Mouse (Mus musculus) forebrain, embryonic 16.5 days (tissue): Measurements from ENCODE around the gene Sfxn3. TPM values are rescaled to one million over a fixed set of nuclear protein-coding genes. Genes with fewer than 3 reads are reported as not detected.

Experiments used
- ATAC-seq: fragments of 200-750 bp; cut with Nextera tagmentation; 2 replicates; pipeline ENCODE4 v1.8.0; 2017; ENCODE audit warnings: mild to moderate bottlenecking, moderate library complexity
- H3K27ac ChIP-seq: fragments of 300-500 bp; sonication (generic); 2 replicates; pipeline ENCODE4 v1.5.1; 2014; ENCODE audit warnings: low read length, control low read depth
- H3K27me3 ChIP-seq: fragments of 300-500 bp; sonication (generic); replicated peaks from 2 replicates; pipeline ENCODE4 v1.6.1; 2014; ENCODE audit warnings: low read length; ENCODE audit not compliant: control insufficient read depth, insufficient read depth
- H3K36me3 ChIP-seq: fragments of 300-500 bp; sonication (generic); 2 replicates; pipeline ENCODE4 v1.6.1; 2014; ENCODE audit not compliant: control insufficient read depth, insufficient read depth
- H3K4me1 ChIP-seq: fragments of 300-500 bp; sonication (generic); replicated peaks from 2 replicates; pipeline ENCODE4 v1.6.1; 2014; ENCODE audit warnings: low read length; ENCODE audit not compliant: control insufficient read depth, insufficient read depth
- H3K4me2 ChIP-seq: fragments of 300-500 bp; sonication (generic); 2 replicates; pipeline ENCODE4 v1.6.1; 2014; ENCODE audit warnings: mild to moderate bottlenecking, low read length, control low read depth
- H3K4me3 ChIP-seq: fragments of 300-500 bp; sonication (generic); replicated peaks from 2 replicates; pipeline ENCODE4 v1.5.1; 2014; ENCODE audit warnings: mild to moderate bottlenecking, low read length, control low read depth
- H3K9ac ChIP-seq: fragments of 300-500 bp; sonication (generic); replicated peaks from 2 replicates; pipeline ENCODE4 v1.6.1; 2014; ENCODE audit warnings: low read depth, low read length, control low read depth
- H3K9me3 ChIP-seq: fragments of 300-500 bp; sonication (generic); 2 replicates; pipeline ENCODE4 v1.6.1; 2016; ENCODE audit warnings: low read length; ENCODE audit not compliant: control insufficient read depth
- WGBS: fragments of 180-500 bp; shearing (Covaris S2); extraction: QIAGEN DNeasy Blood & Tissue Kit; methylation state at CpG from one replicate; pipeline ENCODE4 v1.1.7; 2014; 5-methylcytosine and 5-hydroxymethylcytosine counted together
- polyA plus RNA-seq: library from polyadenylated mRNA; unstranded; fragments of >200 nt; fragmentation: Nextera tagmentation; extraction: Ambion mirVana; gene quantifications from 2 replicates; pipeline ENCODE4 v1.2.1, GENCODE M21; 2015

Gene Sfxn3
- polyA plus RNA-seq, 1 experiment from 2014 or later = 80.3 TPM

DNA sequence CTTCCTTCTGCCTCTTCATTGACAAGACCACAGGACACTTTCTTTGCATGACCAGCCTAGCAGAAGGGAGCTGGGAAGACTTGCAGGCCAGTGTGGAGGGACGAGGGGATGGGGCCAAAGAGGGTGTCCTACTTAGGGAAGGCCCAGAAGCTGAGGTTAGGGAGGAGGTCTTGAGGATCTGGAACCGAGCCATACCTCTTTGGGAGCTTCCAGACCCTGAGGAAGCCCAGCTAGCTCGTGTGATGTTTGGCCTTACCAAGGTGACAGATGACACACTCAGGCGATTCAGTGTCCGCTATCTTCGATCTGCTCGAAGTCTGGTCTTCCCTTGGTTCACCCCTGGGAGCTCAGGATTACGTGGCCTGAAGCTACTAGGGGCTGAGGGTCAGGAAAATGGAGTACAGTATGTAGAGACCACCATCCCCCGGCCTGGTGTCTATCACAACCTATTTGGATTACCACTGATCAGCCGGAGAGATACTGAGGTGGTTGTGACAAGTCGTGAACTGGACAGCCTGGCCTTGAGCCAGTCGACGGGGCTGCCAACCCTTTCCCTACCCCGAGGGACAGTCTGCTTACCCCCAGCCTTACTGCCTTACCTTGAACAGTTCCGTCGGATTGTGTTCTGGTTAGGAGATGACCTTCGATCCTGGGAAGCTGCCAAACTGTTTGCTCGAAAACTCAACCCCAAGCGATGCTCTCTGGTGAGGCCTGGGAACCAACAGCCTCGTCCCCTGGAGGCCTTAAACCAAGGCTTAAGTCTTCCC is 39.7 kb upstream of the Sfxn3 start:
- Histone ChIP-seq H3K27ac (no peak overlapping the region), H3K4me2 (peak overlapping the region; percentile 81), H3K9ac (peak overlapping the region; percentile 63; the same call in 1 of the 2 replicates), H3K9me3 (no peaks in the 10 kb centered on the region), H3K36me3 (peaks cover 12% of the 10 kb centered on the region), H3K4me1 (peaks cover 24% of the 10 kb centered on the region), H3K4me3 (peak overlapping the region; percentile 77), H3K27me3 (no peaks in the 10 kb centered on the region)
- ATAC-seq = no peak
- 90% methylated on average over 20 of the region's 20 CpGs for WGBS

GRCm38 (mm10) chr19:45010646-45011045 is 36.7 kb upstream of the Sfxn3 start:
- Histone ChIP-seq H3K9ac (no peak overlapping the region), H3K9me3 (no peaks in the 10 kb centered on the region), H3K27ac (no peak overlapping the region), H3K27me3 (no peaks in the 10 kb centered on the region), H3K4me1 (peaks cover 28% of the 10 kb centered on the region), H3K4me3 (no peak overlapping the region), H3K4me2 (no peak overlapping the region), H3K36me3 (peaks cover 12% of the 10 kb centered on the region)
- WGBS = 91% methylated on average over 4 of the region's 4 CpGs
- ATAC-seq = no peak

DNA sequence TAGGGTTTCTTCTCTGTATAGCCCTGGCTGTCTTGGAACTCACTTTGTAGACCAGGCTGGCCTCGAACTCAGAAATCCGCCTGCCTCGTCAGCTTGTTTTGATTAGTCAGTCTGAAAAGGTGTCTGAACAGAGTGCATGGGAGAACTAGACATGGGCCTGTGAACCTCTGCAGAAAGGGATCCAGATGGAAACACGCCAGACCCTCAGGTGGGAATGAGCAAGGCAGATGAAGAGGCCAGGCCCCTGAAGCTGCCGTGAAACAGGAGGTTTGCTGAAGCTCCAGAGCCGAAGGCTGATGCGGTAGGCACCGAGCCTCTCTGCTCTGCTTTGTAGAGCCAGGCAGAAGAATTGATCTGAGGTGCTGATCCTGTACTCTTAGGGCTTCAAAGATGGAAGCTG is 35.1 kb upstream of the Sfxn3 start:
- Histone ChIP-seq H3K4me1 (peaks cover 37% of the 10 kb centered on the region), H3K9ac (peak overlapping the region; percentile 34; the same call in 1 of the 2 replicates), H3K4me3 (no peak overlapping the region), H3K9me3 (no peaks in the 10 kb centered on the region), H3K27me3 (no peaks in the 10 kb centered on the region), H3K36me3 (peaks cover 12% of the 10 kb centered on the region), H3K27ac (peak overlapping the region; percentile 53), H3K4me2 (no peak overlapping the region)
- ATAC-seq = no peak
- WGBS = 77% methylated on average over 8 of the region's 8 CpGs

- H3K36me3 ChIP-seq = peaks cover 12% of the 10 kb centered on the region
- no peak overlapping the region for H3K4me3 ChIP-seq
- H3K27me3 ChIP-seq = no peaks in the 10 kb centered on the region
- peak overlapping the region; percentile 34; the same call in 1 of the 2 replicates for H3K9ac ChIP-seq
- ATAC-seq = no peak
- no peak overlapping the region for H3K4me2 ChIP-seq
- peak overlapping the region; percentile 53 for H3K27ac ChIP-seq
- no peaks in the 10 kb centered on the region for H3K9me3 ChIP-seq
- peaks cover 33% of the 10 kb centered on the region for H3K4me1 ChIP-seq
- 25% methylated on average over 6 of the region's 6 CpGs for WGBS
Measured at GRCm38 (mm10) chr19:45012636-45013035, 34.7 kb upstream of the Sfxn3 start.

- Histone ChIP-seq H3K4me3 (no peak overlapping the region), H3K9ac (no peak overlapping the region), H3K9me3 (no peaks in the 10 kb centered on the region), H3K4me2 (no peak overlapping the region), H3K27ac (no peak overlapping the region), H3K27me3 (no peaks in the 10 kb centered on the region), H3K36me3 (peaks cover 12% of the 10 kb centered on the region), H3K4me1 (peaks cover 35% of the 10 kb centered on the region)
- 64% methylated on average over 6 of the region's 6 CpGs for WGBS
- ATAC-seq = no peak
Measured at GRCm38 (mm10) chr19:45013581-45014225, 33.6 kb upstream of the Sfxn3 start.

- no peaks in the 10 kb centered on the region for H3K27me3 ChIP-seq
- peak within 1 kb of the TSS; percentile 89 for H3K4me2 ChIP-seq
- H3K9ac ChIP-seq = peak within 1 kb of the TSS; percentile 49
- peak within 1 kb of the TSS; percentile 74 for H3K4me3 ChIP-seq
- no peak for ATAC-seq
- peaks cover 12% of the 10 kb centered on the region for H3K36me3 ChIP-seq
- no peaks in the 10 kb centered on the region for H3K9me3 ChIP-seq
- H3K4me1 ChIP-seq = peaks cover 38% of the 10 kb centered on the region
- no peak within 1 kb of the TSS for H3K27ac ChIP-seq
- WGBS = 13% methylated on average over 10 of the region's 10 CpGs
Measured at GRCm38 (mm10) chr19:45014335-45014971, 32.9 kb upstream of the Sfxn3 start, which contains the start of gene Lzts2. Gene Lzts2 (plus strand): TSS chr19:45014414.

DNA sequence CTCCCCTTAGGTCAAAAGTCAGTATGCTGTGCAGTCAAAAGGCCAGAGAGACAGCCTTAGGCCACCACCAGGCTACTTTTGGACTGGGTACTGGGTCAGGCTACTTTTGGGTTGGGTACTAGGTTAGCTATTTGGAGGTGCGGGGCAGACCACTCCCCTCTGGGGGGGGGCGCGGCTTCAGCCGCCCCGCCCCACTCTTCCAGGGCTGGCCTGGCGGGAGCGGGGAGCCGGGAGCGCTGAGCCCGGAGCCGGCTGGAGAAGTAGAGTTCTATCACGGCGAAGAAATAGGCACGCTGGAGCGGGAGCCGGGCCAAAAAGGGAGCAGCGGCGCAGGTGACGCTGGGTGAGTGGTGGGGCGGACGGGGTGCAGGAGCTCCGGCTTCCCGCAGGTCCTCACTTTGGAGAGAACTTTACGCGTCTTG is 32.3 kb upstream of the Sfxn3 start:
- Histone ChIP-seq H3K9me3 (no peaks in the 10 kb centered on the region), H3K36me3 (peaks cover 12% of the 10 kb centered on the region), H3K9ac (peak overlapping the region; percentile 49), H3K4me2 (peak overlapping the region; percentile 89), H3K27me3 (no peaks in the 10 kb centered on the region), H3K4me3 (peak overlapping the region; percentile 74), H3K4me1 (peaks cover 38% of the 10 kb centered on the region), H3K27ac (no peak overlapping the region)
- WGBS = under 1% methylated on average over 25 of the region's 25 CpGs
- no peak for ATAC-seq

DNA sequence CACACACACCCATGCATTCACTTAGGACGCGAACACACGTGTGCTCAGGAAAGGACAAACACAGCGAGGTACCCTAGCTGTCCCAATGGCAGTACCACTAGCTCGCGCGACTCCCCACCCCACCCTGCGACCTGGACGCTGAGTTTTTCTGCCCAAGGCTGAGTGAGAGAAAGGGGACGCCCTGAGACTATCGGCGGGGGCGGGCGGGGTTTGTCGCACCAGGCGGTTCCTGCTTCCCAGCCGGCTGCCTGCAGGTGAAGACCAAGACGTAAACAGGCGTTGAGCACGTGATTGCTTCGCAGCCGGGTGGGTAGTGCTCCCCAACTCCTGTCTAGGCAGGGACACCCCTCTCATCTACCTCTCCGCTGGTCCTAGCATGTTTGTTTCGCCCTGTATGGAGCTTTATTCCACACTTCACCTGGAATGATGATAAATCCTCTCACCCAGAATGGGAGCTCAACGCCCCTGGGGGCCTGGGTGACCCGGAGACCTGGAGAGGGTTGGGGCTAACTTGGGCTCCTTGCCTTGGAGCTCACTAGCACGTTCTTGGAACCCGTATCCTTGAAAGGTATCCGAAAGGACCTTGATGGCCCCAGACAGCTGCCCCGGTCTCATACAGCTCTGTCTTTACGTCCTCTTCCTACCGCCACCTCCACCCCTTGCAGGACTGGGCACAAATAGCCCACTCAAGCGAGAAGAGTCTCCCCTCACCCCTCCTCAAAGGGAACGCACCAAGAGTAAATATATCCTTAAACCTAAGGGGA is 31.6 kb upstream of the Sfxn3 start:
- Histone ChIP-seq H3K4me2 (peak overlapping the region; percentile 89), H3K27ac (peak overlapping the region; percentile 97), H3K27me3 (no peaks in the 10 kb centered on the region), H3K4me3 (peak overlapping the region; percentile 74), H3K9ac (peak overlapping the region; percentile 49), H3K36me3 (peaks cover 8% of the 10 kb centered on the region), H3K9me3 (no peaks in the 10 kb centered on the region), H3K4me1 (peaks cover 43% of the 10 kb centered on the region)
- ATAC-seq = no peak
- WGBS = under 1% methylated on average over 32 of the region's 34 CpGs
